Mouse (Mus musculus) heart, embryonic 13.5 days (tissue): ENCODE measurements at regions not wholly inside any gene's neighbourhood (a gene's known extent, or its start where the extent isn't known, plus 50 kb on each side); places are given as distances from the start of the nearest gene placed in this dataset.

Source experiments
- ATAC-seq: fragments of 200-750 bp; cut with Nextera tagmentation; 2 replicates; pipeline ENCODE4 v1.8.0; 2017; ENCODE audit warnings: moderate TSS enrichment; ENCODE audit not compliant: insufficient number of reproducible peaks, low FRiP score, low TSS enrichment; ENCODE audit errors: extremely low read depth
- H3K27ac ChIP-seq: fragments of 300-500 bp; sonication (generic); replicated peaks from 2 replicates; pipeline ENCODE4 v1.5.1; 2015; ENCODE audit warnings: moderate library complexity, mild to moderate bottlenecking, inconsistent platforms
- H3K27me3 ChIP-seq: fragments of 300-500 bp; sonication (generic); replicated peaks from 2 replicates; pipeline ENCODE4 v1.6.1; 2015; ENCODE audit warnings: mild to moderate bottlenecking, inconsistent platforms
- H3K36me3 ChIP-seq: fragments of 300-500 bp; sonication (generic); 2 replicates; pipeline ENCODE4 v1.6.1; 2015; ENCODE audit warnings: mild to moderate bottlenecking, inconsistent platforms
- H3K4me1 ChIP-seq: fragments of 300-500 bp; sonication (generic); 2 replicates; pipeline ENCODE4 v1.6.1; 2015; ENCODE audit warnings: inconsistent platforms
- H3K4me2 ChIP-seq: fragments of 300-500 bp; sonication (generic); 2 replicates; pipeline ENCODE4 v1.6.1; 2015; ENCODE audit warnings: inconsistent platforms, mild to moderate bottlenecking, moderate library complexity
- H3K4me3 ChIP-seq: fragments of 300-500 bp; sonication (generic); 2 replicates; pipeline ENCODE4 v1.5.1; 2015; ENCODE audit warnings: moderate library complexity, mild to moderate bottlenecking, inconsistent platforms
- H3K9ac ChIP-seq: fragments of 300-500 bp; sonication (generic); 2 replicates; pipeline ENCODE4 v1.6.1; 2015; ENCODE audit warnings: inconsistent platforms, mild to moderate bottlenecking, moderate library complexity
- H3K9me3 ChIP-seq: fragments of 300-500 bp; sonication (generic); 2 replicates; pipeline ENCODE4 v1.6.1; 2016; ENCODE audit warnings: inconsistent platforms
- WGBS: fragments of 180-500 bp; shearing (Covaris S2); methylation state at CpG from one replicate; pipeline ENCODE4 v1.1.7; 2015; ENCODE audit warnings: mixed read lengths; 5-methylcytosine and 5-hydroxymethylcytosine counted together

GRCm38 (mm10) chr1:88937327-88937726 is 132.9 kb upstream of the Sh3bp4 start:
- Histone ChIP-seq H3K4me3 (no peak overlapping the region), H3K4me2 (no peak overlapping the region)
- 80% methylated on average over 1 of the region's 1 CpGs for WGBS

GRCm38 (mm10) chr1:88938458-88938857 is 131.8 kb upstream of the Sh3bp4 start:
- Histone ChIP-seq H3K27me3 (no peaks in the 10 kb centered on the region), H3K9me3 (no peaks in the 10 kb centered on the region), H3K36me3 (no peaks in the 10 kb centered on the region), H3K27ac (no peak overlapping the region), H3K4me2 (no peak overlapping the region), H3K9ac (no peak overlapping the region), H3K4me3 (no peak overlapping the region), H3K4me1 (0 out of 2 replicates have a peak, but pooled peaks cover 8% of the 10 kb centered on the region)
- WGBS = 68% methylated on average over 7 of the region's 7 CpGs
- ATAC-seq = no peak

More at GRCm38 (mm10) chr1:88937327-88937726, 132.9 kb upstream of the Sh3bp4 start:
- Histone ChIP-seq H3K9me3 (no peaks in the 10 kb centered on the region), H3K27me3 (no peaks in the 10 kb centered on the region), H3K36me3 (no peaks in the 10 kb centered on the region), H3K4me1 (0 out of 2 replicates have a peak, but pooled peaks cover 8% of the 10 kb centered on the region), H3K27ac (no peak overlapping the region), H3K9ac (no peak overlapping the region)
- no peak for ATAC-seq

GRCm38 (mm10) chr1:88943039-88943438 is 127.2 kb upstream of the Sh3bp4 start:
- H3K4me1 ChIP-seq = 0 out of 2 replicates have a peak, but pooled peaks cover 4% of the 10 kb centered on the region
- no peak for ATAC-seq
- WGBS = 59% methylated on average over 8 of the region's 8 CpGs
- H3K9ac ChIP-seq = no peak overlapping the region
- no peaks in the 10 kb centered on the region for H3K27me3 ChIP-seq
- no peaks in the 10 kb centered on the region for H3K36me3 ChIP-seq
- no peak overlapping the region for H3K4me3 ChIP-seq
- 0 out of 2 replicates have a peak, but pooled peaks cover 1% of the 10 kb centered on the region for H3K9me3 ChIP-seq
- no peak overlapping the region for H3K4me2 ChIP-seq
- no peak overlapping the region for H3K27ac ChIP-seq

GRCm38 (mm10) chr1:88945868-88946267 is 124.3 kb upstream of the Sh3bp4 start:
- no peak overlapping the region for H3K9ac ChIP-seq
- 74% methylated on average over 10 of the region's 10 CpGs for WGBS
- no peak for ATAC-seq
- H3K27me3 ChIP-seq = no peaks in the 10 kb centered on the region
- H3K4me1 ChIP-seq = no peaks in the 10 kb centered on the region
- H3K9me3 ChIP-seq = peaks cover 13% of the 10 kb centered on the region
- no peaks in the 10 kb centered on the region for H3K36me3 ChIP-seq
- no peak overlapping the region for H3K27ac ChIP-seq
- no peak overlapping the region for H3K4me2 ChIP-seq
- no peak overlapping the region for H3K4me3 ChIP-seq

GRCm38 (mm10) chr1:88946374-88946773 is 123.8 kb upstream of the Sh3bp4 start:
- Histone ChIP-seq H3K27ac (no peak overlapping the region), H3K36me3 (no peaks in the 10 kb centered on the region), H3K9me3 (peaks cover 13% of the 10 kb centered on the region), H3K4me1 (no peaks in the 10 kb centered on the region), H3K4me3 (no peak overlapping the region), H3K27me3 (no peaks in the 10 kb centered on the region), H3K4me2 (no peak overlapping the region), H3K9ac (no peak overlapping the region)
- 63% methylated on average over 8 of the region's 8 CpGs for WGBS
- no peak for ATAC-seq

- H3K4me3 ChIP-seq = no peak overlapping the region
- H3K36me3 ChIP-seq = no peaks in the 10 kb centered on the region
- no peak overlapping the region for H3K9ac ChIP-seq
- no peaks in the 10 kb centered on the region for H3K4me1 ChIP-seq
- H3K9me3 ChIP-seq = peaks cover 13% of the 10 kb centered on the region
- H3K4me2 ChIP-seq = no peak overlapping the region
- H3K27me3 ChIP-seq = no peaks in the 10 kb centered on the region
- WGBS = 76% methylated on average over 1 of the region's 1 CpGs
- ATAC-seq = no peak
- H3K27ac ChIP-seq = no peak overlapping the region
Measured at GRCm38 (mm10) chr1:88949911-88950310, 120.3 kb upstream of the Sh3bp4 start.

- no peak overlapping the region for H3K27ac ChIP-seq
- no peak overlapping the region for H3K4me3 ChIP-seq
- H3K9ac ChIP-seq = no peak overlapping the region
- H3K27me3 ChIP-seq = no peaks in the 10 kb centered on the region
- WGBS = 66% methylated on average over 4 of the region's 4 CpGs
- ATAC-seq = no peak
- H3K9me3 ChIP-seq = peaks cover 8% of the 10 kb centered on the region
- H3K4me2 ChIP-seq = no peak overlapping the region
- H3K36me3 ChIP-seq = no peaks in the 10 kb centered on the region
- H3K4me1 ChIP-seq = no peaks in the 10 kb centered on the region
Measured at GRCm38 (mm10) chr1:88953516-88953915, 116.7 kb upstream of the Sh3bp4 start.

GRCm38 (mm10) chr1:88954784-88955183 is 115.4 kb upstream of the Sh3bp4 start:
- WGBS = 77% methylated on average over 5 of the region's 5 CpGs
- ATAC-seq = no peak
- no peaks in the 10 kb centered on the region for H3K4me1 ChIP-seq
- H3K27ac ChIP-seq = no peak overlapping the region
- H3K9me3 ChIP-seq = no peaks in the 10 kb centered on the region
- no peak overlapping the region for H3K9ac ChIP-seq
- no peak overlapping the region for H3K4me2 ChIP-seq
- no peak overlapping the region for H3K4me3 ChIP-seq
- no peaks in the 10 kb centered on the region for H3K36me3 ChIP-seq
- H3K27me3 ChIP-seq = no peaks in the 10 kb centered on the region

- Histone ChIP-seq H3K27ac (no peak overlapping the region), H3K27me3 (no peaks in the 10 kb centered on the region), H3K36me3 (no peaks in the 10 kb centered on the region), H3K4me3 (no peak overlapping the region), H3K4me1 (no peaks in the 10 kb centered on the region), H3K9me3 (no peaks in the 10 kb centered on the region), H3K4me2 (no peak overlapping the region), H3K9ac (no peak overlapping the region)
- ATAC-seq = no peak
- 71% methylated on average over 5 of the region's 5 CpGs for WGBS
Measured at GRCm38 (mm10) chr1:88957061-88957460, 113.2 kb upstream of the Sh3bp4 start.

- Histone ChIP-seq H3K27ac (no peak overlapping the region), H3K4me3 (no peak overlapping the region), H3K9me3 (no peaks in the 10 kb centered on the region), H3K9ac (no peak overlapping the region), H3K36me3 (no peaks in the 10 kb centered on the region), H3K4me2 (no peak overlapping the region), H3K27me3 (no peaks in the 10 kb centered on the region), H3K4me1 (no peaks in the 10 kb centered on the region)
- 35% methylated on average over 4 of the region's 4 CpGs for WGBS
- no peak for ATAC-seq
Measured at GRCm38 (mm10) chr1:88959715-88960114, 110.5 kb upstream of the Sh3bp4 start.

GRCm38 (mm10) chr1:88960142-88960541 is 110.1 kb upstream of the Sh3bp4 start:
- Histone ChIP-seq H3K4me1 (no peaks in the 10 kb centered on the region), H3K27ac (no peak overlapping the region), H3K9ac (no peak overlapping the region), H3K9me3 (no peaks in the 10 kb centered on the region), H3K4me3 (no peak overlapping the region), H3K4me2 (no peak overlapping the region), H3K27me3 (no peaks in the 10 kb centered on the region), H3K36me3 (no peaks in the 10 kb centered on the region)
- WGBS = 79% methylated on average over 11 of the region's 11 CpGs
- ATAC-seq = no peak

- no peaks in the 10 kb centered on the region for H3K27me3 ChIP-seq
- H3K36me3 ChIP-seq = no peaks in the 10 kb centered on the region
- 83% methylated on average over 14 of the region's 14 CpGs for WGBS
- H3K4me1 ChIP-seq = peaks cover 9% of the 10 kb centered on the region; the same call in 1 of the 2 replicates
- no peaks in the 10 kb centered on the region for H3K9me3 ChIP-seq
- no peak overlapping the region for H3K4me3 ChIP-seq
- no peak overlapping the region for H3K4me2 ChIP-seq
- ATAC-seq = no peak
- no peak overlapping the region for H3K9ac ChIP-seq
- no peak overlapping the region for H3K27ac ChIP-seq
Measured at GRCm38 (mm10) chr1:88964045-88964747, 106.0 kb upstream of the Sh3bp4 start.
